Mouse (Mus musculus): ENCODE measurements at regions not wholly inside any gene's neighbourhood (a gene's known extent, or its start where the extent isn't known, plus 50 kb on each side); places are given as distances from the start of the nearest gene placed in this dataset.
A peak's percentile ranks its signal among the peaks of the same experiment; 100 is the strongest.

DNA sequence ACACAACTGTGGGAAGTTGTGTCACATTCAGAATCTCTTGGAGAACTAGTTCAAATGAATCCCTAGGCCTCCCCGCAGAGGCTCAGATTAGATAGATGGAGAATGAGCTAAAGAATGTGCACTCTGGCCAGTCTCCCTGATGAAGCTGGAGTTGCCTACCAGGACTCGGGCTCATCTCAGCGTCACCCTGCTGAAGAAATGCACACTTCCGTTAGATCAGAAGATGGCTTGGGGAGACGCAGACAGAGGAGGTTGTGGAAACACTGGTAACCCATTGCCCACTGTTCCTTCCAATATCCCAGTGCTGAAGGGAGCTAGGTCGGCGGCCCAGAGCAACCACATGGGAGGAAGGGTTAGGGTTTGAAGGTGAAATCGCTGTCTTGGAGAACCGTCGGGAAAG, 77.7 kb upstream of the Armc2 start:
- Histone ChIP-seq H3K4me2 (ENCODE audit: low read depth) (no peak overlapping the region), H3K27ac (no peak overlapping the region), H3K36me3 (replicated peaks; ENCODE audit: control insufficient read depth, insufficient read depth, low read depth) (no peaks in the 10 kb centered on the region), H3K4me1 (replicated peaks; ENCODE audit: control insufficient read depth in 2 of 2, insufficient read depth in 2 of 2, low read length in 1 of 2) (peaks cover 8 to 15% of the 10 kb centered on the region in 2 experiments; a peak in 3 of 4 replicates), H3K4me3 (ENCODE audit: insufficient read depth in 1 of 2, low read depth in 2 of 2, low read length in 2 of 2) (no peak overlapping the region), H3K9me3 (ENCODE audit: control insufficient read depth, low read length) (no peaks in the 10 kb centered on the region), H3K27me3 (ENCODE audit: control insufficient read depth, insufficient read depth, low read length) (no peaks in the 10 kb centered on the region), H3K9ac (replicated peaks) (no peak overlapping the region)
- no peak for ATAC-seq (ENCODE audit: insufficient read depth)
- no peak for DNase-seq (ENCODE audit: low read depth in 3 of 3, low spot score in 3 of 3)
- WGBS (ENCODE audit: insufficient replicate concordance), result 77% methylated on average over 10 of the region's 10 CpGs
- TF ChIP-seq EP300 (IDR thresholded peaks at IDR 0.05; ENCODE audit: low read depth), result no peak
- no peak for TF ChIP-seq CTCF (IDR thresholded peaks at IDR 0.05; ENCODE audit: low read depth)

DNA sequence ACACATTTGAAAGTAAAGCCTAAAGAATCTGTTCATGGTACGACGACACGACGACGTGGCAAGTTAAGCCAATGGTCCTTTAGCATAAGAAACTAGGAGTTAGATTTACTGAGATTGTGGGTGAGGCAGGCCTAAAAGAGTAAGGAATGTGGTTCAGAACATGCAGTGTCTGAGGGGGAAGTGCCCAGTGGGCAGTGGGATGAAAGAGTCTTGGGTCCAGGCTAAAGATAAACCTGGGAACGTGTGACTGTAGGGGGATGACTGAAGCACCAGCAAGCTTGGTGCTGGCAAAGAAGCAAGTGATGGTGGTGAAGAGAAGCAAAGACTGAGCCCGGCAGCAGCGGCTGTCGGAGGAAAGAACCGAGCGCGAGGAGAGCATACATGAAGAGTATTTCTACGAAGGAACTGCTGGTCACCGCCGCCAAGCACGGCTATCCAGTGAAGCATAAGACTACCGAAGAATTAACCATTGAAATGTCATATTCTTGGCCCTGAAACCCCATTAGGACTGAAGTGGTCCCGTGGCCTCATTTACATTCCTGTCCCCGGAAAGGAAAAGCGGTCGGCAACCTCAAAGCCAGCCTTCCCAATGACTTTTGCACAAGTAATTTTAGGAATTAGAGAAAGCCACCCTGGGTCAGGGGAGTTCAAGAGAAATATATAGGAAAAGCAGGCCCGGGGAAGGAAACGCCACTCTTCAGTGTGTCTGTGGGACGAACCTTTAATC, 76.2 kb upstream of the Armc2 start:
- WGBS (ENCODE audit: insufficient replicate concordance), result 81% methylated on average over 24 of the region's 24 CpGs
- ATAC-seq (ENCODE audit: insufficient read depth) (no peak), DNase-seq (ENCODE audit: low read depth in 3 of 3, low spot score in 3 of 3) (no peak)
- no peak for TF ChIP-seq CTCF (IDR thresholded peaks at IDR 0.05; ENCODE audit: low read depth)
- H3K27me3 ChIP-seq (ENCODE audit: control insufficient read depth, insufficient read depth, low read length), result no peaks in the 10 kb centered on the region
- H3K4me2 ChIP-seq (ENCODE audit: low read depth), result no peak overlapping the region
- H3K4me3 ChIP-seq (ENCODE audit: insufficient read depth in 1 of 2, low read depth in 2 of 2, low read length in 2 of 2), result no peak overlapping the region
- H3K27ac ChIP-seq, result no peak overlapping the region
- H3K36me3 ChIP-seq (replicated peaks; ENCODE audit: control insufficient read depth, insufficient read depth, low read depth), result no peaks in the 10 kb centered on the region
- H3K9ac ChIP-seq (replicated peaks), result no peak overlapping the region
- H3K4me1 ChIP-seq (replicated peaks; ENCODE audit: control insufficient read depth in 2 of 2, insufficient read depth in 2 of 2, low read length in 1 of 2), result peaks cover 8 to 18% of the 10 kb centered on the region in 2 experiments; a peak in 3 of 4 replicates
- H3K9me3 ChIP-seq (ENCODE audit: control insufficient read depth, low read length), result no peaks in the 10 kb centered on the region

DNA sequence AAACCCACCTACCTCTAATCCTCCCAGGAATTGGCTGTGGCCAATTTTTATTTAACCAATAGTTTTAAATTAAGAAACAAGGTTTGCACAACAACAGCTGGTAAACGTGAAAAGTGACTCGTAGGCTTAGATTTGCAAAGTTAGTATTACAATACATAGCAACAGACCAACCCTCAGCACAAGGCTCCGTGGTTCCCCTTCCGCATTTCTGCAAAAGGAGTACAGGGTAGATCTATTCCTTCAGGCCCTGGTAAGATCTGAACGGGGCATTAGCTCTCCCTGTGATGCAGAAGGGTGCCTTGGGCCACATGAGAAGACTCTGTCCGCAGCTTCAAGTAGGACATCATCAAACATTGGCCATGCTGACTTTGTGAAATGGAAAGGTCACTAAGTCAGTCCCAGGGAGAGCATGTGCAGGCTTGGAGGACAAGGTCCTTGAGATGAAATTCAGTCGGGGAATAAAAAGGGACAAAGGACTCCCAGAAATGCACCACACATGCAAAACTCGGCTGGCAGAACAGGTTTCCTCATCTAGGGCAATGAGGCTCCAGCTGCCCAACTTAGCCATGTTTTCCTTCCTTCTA, 75.0 kb upstream of the Armc2 start:
- H3K27ac ChIP-seq, result no peak overlapping the region
- no peak overlapping the region for H3K4me3 ChIP-seq (ENCODE audit: insufficient read depth in 1 of 2, low read depth in 2 of 2, low read length in 2 of 2)
- no peak for DNase-seq (ENCODE audit: low read depth in 3 of 3, low spot score in 3 of 3)
- H3K9ac ChIP-seq (replicated peaks), result no peak overlapping the region
- H3K36me3 ChIP-seq (replicated peaks; ENCODE audit: control insufficient read depth, insufficient read depth, low read depth), result no peaks in the 10 kb centered on the region
- H3K4me1 ChIP-seq (replicated peaks; ENCODE audit: control insufficient read depth in 2 of 2, insufficient read depth in 2 of 2, low read length in 1 of 2), result peaks cover 13 to 25% of the 10 kb centered on the region in 2 experiments
- ATAC-seq (ENCODE audit: insufficient read depth), result no peak
- WGBS (ENCODE audit: insufficient replicate concordance), result 60% methylated on average over 8 of the region's 8 CpGs
- no peaks in the 10 kb centered on the region for H3K9me3 ChIP-seq (ENCODE audit: control insufficient read depth, low read length)
- H3K27me3 ChIP-seq (ENCODE audit: control insufficient read depth, insufficient read depth, low read length), result no peaks in the 10 kb centered on the region
- TF ChIP-seq CTCF (IDR thresholded peaks at IDR 0.05; ENCODE audit: low read depth) (no peak), EP300 (IDR thresholded peaks at IDR 0.05; ENCODE audit: low read depth) (no peak)
- no peak overlapping the region for H3K4me2 ChIP-seq (ENCODE audit: low read depth)

DNA sequence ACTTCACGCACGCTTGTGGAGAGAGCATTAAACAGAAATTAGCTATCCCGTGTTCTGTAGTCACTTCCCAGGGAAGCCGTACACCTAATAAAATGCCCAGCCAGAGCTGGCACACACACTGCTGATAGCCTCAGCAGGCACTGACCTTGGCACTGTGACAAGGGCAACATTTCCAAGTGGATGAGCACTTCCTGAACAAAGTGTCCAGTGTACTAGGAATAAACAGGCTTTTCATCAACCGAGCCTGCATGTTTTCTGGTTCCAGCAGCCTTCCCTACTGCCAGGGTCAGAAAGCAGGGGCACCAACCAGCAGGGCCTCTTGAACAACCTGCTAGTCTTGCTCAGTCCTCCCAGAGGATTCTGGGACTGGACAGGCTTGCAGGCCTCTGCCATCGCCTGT, 74.3 kb upstream of the Armc2 start:
- no peak overlapping the region for H3K4me3 ChIP-seq (ENCODE audit: insufficient read depth in 1 of 2, low read depth in 2 of 2, low read length in 2 of 2)
- no peaks in the 10 kb centered on the region for H3K9me3 ChIP-seq (ENCODE audit: control insufficient read depth, low read length)
- no peak overlapping the region for H3K27ac ChIP-seq
- no peak overlapping the region for H3K9ac ChIP-seq (replicated peaks)
- no peak overlapping the region for H3K4me2 ChIP-seq (ENCODE audit: low read depth)
- TF ChIP-seq CTCF (IDR thresholded peaks at IDR 0.05; ENCODE audit: low read depth), result no peak
- no peak for TF ChIP-seq EP300 (IDR thresholded peaks at IDR 0.05; ENCODE audit: low read depth)
- WGBS (ENCODE audit: insufficient replicate concordance), result 80% methylated on average over 6 of the region's 6 CpGs
- H3K4me1 ChIP-seq (replicated peaks; ENCODE audit: control insufficient read depth in 2 of 2, insufficient read depth in 2 of 2, low read length in 1 of 2), result peaks cover 13 to 25% of the 10 kb centered on the region in 2 experiments
- ATAC-seq (ENCODE audit: insufficient read depth) (no peak), DNase-seq (ENCODE audit: low read depth in 3 of 3, low spot score in 3 of 3) (no peak)
- no peaks in the 10 kb centered on the region for H3K27me3 ChIP-seq (ENCODE audit: control insufficient read depth, insufficient read depth, low read length)
- no peaks in the 10 kb centered on the region for H3K36me3 ChIP-seq (replicated peaks; ENCODE audit: control insufficient read depth, insufficient read depth, low read depth)

DNA sequence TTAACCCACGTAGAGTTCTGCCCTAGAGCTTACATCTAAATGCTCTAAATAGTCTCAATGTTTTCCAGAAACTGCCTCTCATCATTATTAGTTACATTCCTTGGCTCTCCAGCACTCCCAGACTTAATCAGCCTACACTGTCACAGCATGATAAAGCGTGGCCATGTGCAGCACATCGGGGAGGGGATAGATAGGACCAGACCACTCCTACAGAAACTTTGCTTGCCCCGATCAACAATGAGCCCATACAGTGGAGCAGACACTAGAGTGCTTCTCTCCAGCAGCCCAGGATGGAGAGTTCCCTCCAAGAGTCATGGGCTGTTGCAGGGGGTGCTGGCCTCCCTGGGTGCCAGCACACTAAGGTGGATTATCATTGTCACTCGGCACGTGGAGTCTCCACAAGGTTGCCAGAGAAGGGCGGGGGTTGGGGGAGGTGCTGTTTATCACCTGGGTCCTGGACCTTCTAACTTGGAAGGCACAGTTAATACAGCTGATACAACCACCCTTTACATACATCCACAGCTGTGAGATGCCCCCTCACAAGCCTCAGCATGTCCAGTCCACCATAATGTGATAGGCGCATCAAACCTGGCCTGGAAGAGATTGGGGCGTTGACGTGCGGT, 73.4 kb upstream of the Armc2 start:
- Histone ChIP-seq H3K4me3 (ENCODE audit: insufficient read depth in 1 of 2, low read depth in 2 of 2, low read length in 2 of 2) (no peak overlapping the region), H3K27ac (no peak overlapping the region; the same call in 1 of the 2 replicates), H3K4me2 (ENCODE audit: low read depth) (peak overlapping the region; percentile 34; the same call in 1 of the 2 replicates), H3K9ac (replicated peaks) (no peak overlapping the region), H3K27me3 (ENCODE audit: control insufficient read depth, insufficient read depth, low read length) (no peaks in the 10 kb centered on the region), H3K36me3 (replicated peaks; ENCODE audit: control insufficient read depth, insufficient read depth, low read depth) (no peaks in the 10 kb centered on the region), H3K9me3 (ENCODE audit: control insufficient read depth, low read length) (no peaks in the 10 kb centered on the region), H3K4me1 (replicated peaks; ENCODE audit: control insufficient read depth in 2 of 2, insufficient read depth in 2 of 2, low read length in 1 of 2) (peaks cover 13 to 22% of the 10 kb centered on the region in 2 experiments)
- DNase-seq (ENCODE audit: low read depth in 3 of 3, low spot score in 3 of 3) (peak in 1 of 3 experiments; percentile 31), ATAC-seq (ENCODE audit: insufficient read depth) (peak; percentile 87)
- TF ChIP-seq CTCF (IDR thresholded peaks at IDR 0.05; ENCODE audit: low read depth) (no peak), EP300 (IDR thresholded peaks at IDR 0.05; ENCODE audit: low read depth) (peak; percentile 23; the same call in 1 of the 2 replicates)
- WGBS (ENCODE audit: insufficient replicate concordance), result 42% methylated on average over 11 of the region's 11 CpGs
